Mouse (Mus musculus) forebrain, embryonic 12.5 days (tissue): ENCODE data around the gene Rgl1. TPM values are rescaled to one million over a fixed set of nuclear protein-coding genes. Genes with fewer than 3 reads are reported as not detected.
A peak's percentile ranks its signal among the peaks of the same experiment; 100 is the strongest.

Experiments
- ATAC-seq: fragments of 200-750 bp; cut with Nextera tagmentation; 2 replicates; pipeline ENCODE4 v1.8.0; 2017; ENCODE audit warnings: moderate TSS enrichment; ENCODE audit not compliant: low FRiP score
- H3K27ac ChIP-seq: fragments of 300-500 bp; sonication (generic); 2 replicates; pipeline ENCODE4 v1.5.1; 2016; ENCODE audit warnings: mild to moderate bottlenecking
- H3K27me3 ChIP-seq: fragments of 300-500 bp; sonication (generic); 2 replicates; pipeline ENCODE4 v1.6.1; 2016; ENCODE audit warnings: mild to moderate bottlenecking
- H3K36me3 ChIP-seq: fragments of 300-500 bp; sonication (generic); replicated peaks from 2 replicates; pipeline ENCODE4 v1.6.1; 2016; ENCODE audit warnings: mild to moderate bottlenecking
- H3K4me1 ChIP-seq: fragments of 300-500 bp; sonication (generic); 2 replicates; pipeline ENCODE4 v1.6.1; 2016
- H3K4me2 ChIP-seq: fragments of 300-500 bp; sonication (generic); 2 replicates; pipeline ENCODE4 v1.6.1; 2016; ENCODE audit warnings: mild to moderate bottlenecking, moderate library complexity
- H3K4me3 ChIP-seq: fragments of 300-500 bp; sonication (generic); replicated peaks from 2 replicates; pipeline ENCODE4 v1.5.1; 2016; ENCODE audit warnings: mild to moderate bottlenecking
- H3K9ac ChIP-seq: fragments of 300-500 bp; sonication (generic); 2 replicates; pipeline ENCODE4 v1.6.1; 2016; ENCODE audit warnings: mild to moderate bottlenecking
- H3K9me3 ChIP-seq: fragments of 300-500 bp; sonication (generic); 2 replicates; pipeline ENCODE4 v1.6.1; 2016
- WGBS: fragments of 180-500 bp; shearing (Covaris S2); methylation state at CpG from one replicate; pipeline ENCODE4 v1.1.7; 2016; 5-methylcytosine and 5-hydroxymethylcytosine counted together
- polyA plus RNA-seq: library from polyadenylated mRNA; unstranded; fragments of >200 nt; fragmentation: Nextera tagmentation; extraction: Ambion mirVana; gene quantifications from 2 replicates; pipeline ENCODE4 v1.2.1, GENCODE M21; 2016

Rgl1 gene
- polyA plus RNA-seq, 1 experiment from 2014 or later, result 20.9 TPM

DNA sequence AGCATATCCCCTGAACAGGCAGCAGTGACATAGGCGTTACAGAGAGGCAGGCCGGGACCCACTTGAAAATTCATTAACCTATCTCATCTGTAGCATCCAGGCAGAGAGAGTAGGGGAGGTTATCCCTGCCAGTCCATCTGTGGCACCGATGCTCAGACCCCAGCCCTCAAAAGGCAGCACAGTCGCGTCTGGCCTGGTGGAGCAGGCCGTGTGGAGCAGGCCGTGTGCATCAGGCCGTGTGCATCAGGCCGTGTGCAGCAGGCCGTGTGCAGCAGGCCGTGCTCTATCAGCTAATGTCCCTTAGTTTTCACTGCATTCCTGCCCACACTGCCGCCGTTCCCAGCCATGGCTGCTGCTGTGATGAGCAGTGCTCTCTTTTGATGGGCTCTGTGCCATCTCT is 229.0 kb downstream of the Rgl1 start:
- peaks cover 6% of the 10 kb centered on the region; the same call in 1 of the 2 replicates for H3K4me1 ChIP-seq
- no peak overlapping the region for H3K4me2 ChIP-seq
- H3K27ac ChIP-seq, result no peak overlapping the region
- peaks cover 7% of the 10 kb centered on the region; the same call in 1 of the 2 replicates for H3K36me3 ChIP-seq
- H3K9me3 ChIP-seq, result no peaks in the 10 kb centered on the region
- no peak overlapping the region for H3K4me3 ChIP-seq
- no peak overlapping the region for H3K9ac ChIP-seq
- WGBS, result 82% methylated on average over 13 of the region's 13 CpGs
- ATAC-seq, result no peak
- H3K27me3 ChIP-seq, result no peaks in the 10 kb centered on the region

DNA sequence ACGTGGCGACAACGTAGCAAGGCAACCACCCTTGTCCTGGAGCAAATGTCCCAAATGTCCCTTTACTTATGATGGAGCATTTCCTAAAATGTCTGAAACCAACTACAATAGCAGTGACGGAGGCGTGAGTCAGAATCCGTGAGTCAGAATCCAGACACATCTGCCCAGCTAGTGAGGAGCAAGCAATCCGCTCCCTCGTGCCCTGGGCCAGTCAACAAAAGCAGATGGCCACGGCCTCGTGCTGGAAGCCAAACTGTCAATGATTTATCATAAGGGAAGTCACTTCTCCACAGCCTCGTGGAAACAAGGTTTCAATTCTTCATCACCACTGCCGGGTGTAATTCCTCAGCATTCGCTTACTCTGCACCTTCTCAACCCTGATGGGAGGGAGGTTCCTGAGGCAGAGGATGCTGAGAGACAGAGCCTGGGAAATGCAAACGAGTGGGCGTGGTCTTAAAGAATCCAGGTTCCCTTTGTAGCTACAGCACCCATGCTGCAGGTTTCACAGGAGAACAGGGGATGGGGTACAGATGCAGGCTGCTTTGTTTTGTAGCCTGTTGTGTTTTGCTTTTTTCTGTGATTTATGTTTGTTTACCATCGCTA is 229.6 kb downstream of the Rgl1 start:
- no peak overlapping the region for H3K4me3 ChIP-seq
- peaks cover 7% of the 10 kb centered on the region; the same call in 1 of the 2 replicates for H3K36me3 ChIP-seq
- ATAC-seq, result no peak
- no peak overlapping the region for H3K9ac ChIP-seq
- no peaks in the 10 kb centered on the region for H3K9me3 ChIP-seq
- H3K27ac ChIP-seq, result no peak overlapping the region
- no peak overlapping the region for H3K4me2 ChIP-seq
- H3K27me3 ChIP-seq, result no peaks in the 10 kb centered on the region
- WGBS, result 58% methylated on average over 16 of the region's 16 CpGs
- H3K4me1 ChIP-seq, result peaks cover 6% of the 10 kb centered on the region; the same call in 1 of the 2 replicates

DNA sequence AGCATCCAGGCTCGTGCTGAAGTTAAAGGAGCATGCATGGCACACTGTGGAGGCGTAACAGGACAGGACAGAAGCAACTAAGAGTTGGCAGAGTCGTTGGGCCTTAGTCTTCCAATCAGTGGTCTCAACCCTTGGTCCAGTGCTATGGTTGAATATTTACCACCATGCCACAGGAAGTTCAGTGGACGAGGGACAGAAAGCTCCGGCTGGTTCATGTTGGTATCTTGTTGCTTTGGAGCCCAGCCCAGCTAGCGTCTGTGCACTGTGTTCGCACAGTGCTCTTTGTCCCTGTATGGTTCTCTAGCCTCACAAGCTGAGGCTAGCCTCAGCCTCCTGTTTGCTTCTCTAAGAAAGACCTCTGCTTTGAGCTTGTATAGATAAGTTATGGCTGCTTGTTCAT is 231.6 kb downstream of the Rgl1 start:
- ATAC-seq, result no peak
- Histone ChIP-seq H3K27ac (no peak overlapping the region), H3K9ac (no peak overlapping the region), H3K36me3 (peaks cover 7% of the 10 kb centered on the region; the same call in 1 of the 2 replicates), H3K4me2 (no peak overlapping the region), H3K9me3 (no peaks in the 10 kb centered on the region), H3K27me3 (no peaks in the 10 kb centered on the region), H3K4me3 (no peak overlapping the region), H3K4me1 (peaks cover 6% of the 10 kb centered on the region; the same call in 1 of the 2 replicates)
- WGBS, result 90% methylated on average over 7 of the region's 7 CpGs

DNA sequence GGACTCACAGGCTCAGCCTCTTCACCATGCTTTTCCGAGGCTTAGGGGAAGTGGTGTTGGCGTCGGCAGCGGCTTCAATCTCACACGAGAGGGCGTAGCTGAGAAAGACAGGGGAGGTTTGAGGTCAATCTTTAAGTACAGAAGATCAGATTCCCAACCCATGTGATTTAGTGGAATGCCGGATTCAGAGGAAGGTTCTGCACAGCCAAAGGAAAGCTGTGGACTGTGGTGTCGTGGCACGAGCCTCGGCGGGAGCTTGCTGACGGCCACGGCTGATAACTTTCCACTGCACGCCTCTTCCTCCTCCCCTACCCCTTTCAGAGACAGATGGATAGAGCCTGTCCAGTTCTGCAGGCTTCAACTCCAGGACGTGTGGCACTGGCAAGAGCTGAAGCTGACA is 234.7 kb downstream of the Rgl1 start:
- no peaks in the 10 kb centered on the region for H3K27me3 ChIP-seq
- H3K9ac ChIP-seq, result no peak overlapping the region
- peaks cover 7% of the 10 kb centered on the region; the same call in 1 of the 2 replicates for H3K36me3 ChIP-seq
- H3K9me3 ChIP-seq, result no peaks in the 10 kb centered on the region
- no peak overlapping the region for H3K4me2 ChIP-seq
- H3K27ac ChIP-seq, result no peak overlapping the region
- peaks cover 6% of the 10 kb centered on the region; the same call in 1 of the 2 replicates for H3K4me1 ChIP-seq
- H3K4me3 ChIP-seq, result no peak overlapping the region
- WGBS, result 74% methylated on average over 15 of the region's 15 CpGs
- no peak for ATAC-seq

DNA sequence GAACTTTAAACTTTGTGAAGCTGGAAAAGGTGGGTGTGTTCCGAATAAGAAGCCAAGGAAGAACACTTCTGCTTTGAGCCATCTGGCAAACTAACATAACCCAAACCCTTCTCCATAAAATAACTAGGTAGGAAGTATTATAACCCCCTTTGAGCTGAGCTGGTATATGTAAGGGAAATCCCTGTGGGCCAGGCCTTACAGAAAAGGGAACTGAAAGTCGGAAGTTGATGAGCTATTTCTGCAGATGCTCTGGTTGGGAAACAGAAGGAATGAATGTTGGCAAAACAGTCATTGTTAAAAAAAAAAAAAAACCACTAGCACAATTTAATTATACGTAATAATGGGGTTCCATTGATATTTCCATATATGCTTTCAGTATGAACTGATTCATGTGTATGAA is 237.4 kb downstream of the Rgl1 start:
- no peaks in the 10 kb centered on the region for H3K27me3 ChIP-seq
- H3K36me3 ChIP-seq, result peaks cover 7% of the 10 kb centered on the region; the same call in 1 of the 2 replicates
- no peak overlapping the region for H3K9ac ChIP-seq
- peaks cover 8% of the 10 kb centered on the region; the same call in 1 of the 2 replicates for H3K4me1 ChIP-seq
- H3K27ac ChIP-seq, result no peak overlapping the region
- H3K4me3 ChIP-seq, result no peak overlapping the region
- no peaks in the 10 kb centered on the region for H3K9me3 ChIP-seq
- WGBS, result 90% methylated on average over 3 of the region's 3 CpGs
- H3K4me2 ChIP-seq, result no peak overlapping the region
- ATAC-seq, result no peak

DNA sequence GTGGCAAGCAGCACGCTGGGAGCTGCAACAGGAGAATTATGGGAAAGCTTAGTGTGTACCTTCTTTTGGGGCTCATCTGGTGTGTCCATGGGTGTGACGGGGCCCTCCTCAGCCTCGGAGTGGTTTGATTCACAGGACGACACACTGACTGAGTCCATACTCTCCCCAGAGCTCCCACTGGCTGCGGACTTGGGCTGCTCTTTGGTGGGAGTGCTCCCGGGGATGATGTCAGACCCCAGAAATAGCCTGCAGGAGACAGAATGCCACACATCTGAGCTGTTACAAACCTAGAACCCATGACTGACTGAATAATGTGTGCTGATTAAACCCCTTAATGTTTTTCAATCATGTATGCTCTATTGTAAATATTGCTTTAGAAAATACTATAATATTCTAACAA is 237.9 kb downstream of the Rgl1 start:
- H3K27me3 ChIP-seq, result no peaks in the 10 kb centered on the region
- 81% methylated on average over 6 of the region's 6 CpGs for WGBS
- H3K27ac ChIP-seq, result no peak overlapping the region
- H3K9ac ChIP-seq, result no peak overlapping the region
- ATAC-seq, result no peak
- H3K4me2 ChIP-seq, result no peak overlapping the region
- no peaks in the 10 kb centered on the region for H3K9me3 ChIP-seq
- H3K4me1 ChIP-seq, result peaks cover 8% of the 10 kb centered on the region; the same call in 1 of the 2 replicates
- no peak overlapping the region for H3K4me3 ChIP-seq
- H3K36me3 ChIP-seq, result peaks cover 7% of the 10 kb centered on the region; the same call in 1 of the 2 replicates

DNA sequence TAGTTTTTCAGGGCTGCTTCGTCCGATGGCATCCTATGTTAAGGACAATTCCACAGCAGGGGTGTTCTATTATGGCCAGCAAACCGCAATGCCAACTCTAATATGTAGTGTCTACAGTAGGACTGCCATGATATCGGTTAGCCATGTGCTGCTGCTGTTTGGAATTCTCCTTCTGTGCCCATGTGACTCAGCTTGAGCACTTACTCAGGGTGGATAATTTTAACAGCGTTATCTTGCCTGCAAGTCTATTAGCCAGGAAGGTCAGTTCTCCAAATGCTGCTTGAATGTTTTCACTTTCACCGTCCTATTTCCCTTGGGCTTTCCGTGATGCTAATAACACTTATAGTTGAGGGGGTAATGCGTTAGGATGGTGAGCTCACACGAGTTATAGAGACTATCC is 240.0 kb downstream of the Rgl1 start:
- no peak for ATAC-seq
- WGBS, result 78% methylated on average over 9 of the region's 9 CpGs

DNA sequence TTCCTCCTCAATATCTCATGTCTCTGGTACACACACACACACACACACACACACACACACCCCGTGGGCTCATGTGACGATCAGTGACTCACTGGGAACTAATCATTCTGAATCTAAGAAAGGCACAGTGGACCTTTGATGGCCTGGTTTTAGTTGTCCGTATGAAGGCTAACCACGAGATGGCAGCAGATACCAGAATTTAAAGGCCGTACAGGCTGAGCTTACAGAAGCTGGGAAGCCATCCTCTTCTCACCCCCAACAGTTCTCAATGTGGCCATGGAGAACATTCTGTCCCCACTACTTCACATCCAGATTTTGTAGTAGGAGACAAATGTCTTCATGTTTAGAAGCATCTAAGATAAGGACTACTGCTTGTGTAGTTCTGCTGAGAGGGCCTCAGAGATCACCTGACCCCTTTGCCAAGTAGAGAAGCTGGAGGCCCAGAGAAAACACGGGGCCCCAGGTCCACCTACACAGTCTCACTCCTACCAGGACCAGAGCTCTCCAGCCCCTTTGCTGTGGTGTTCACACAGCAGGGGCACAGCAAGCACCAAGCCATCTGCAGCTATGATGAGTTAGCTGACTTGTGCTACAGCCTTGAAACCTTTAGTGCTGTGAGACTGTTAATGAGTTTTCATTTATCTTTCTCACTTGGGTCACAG is 241.0 kb downstream of the Rgl1 start:
- Histone ChIP-seq H3K36me3 (peaks cover 3% of the 10 kb centered on the region; the same call in 1 of the 2 replicates), H3K9ac (no peak overlapping the region), H3K4me1 (0 out of 2 replicates have a peak, but pooled peaks cover 2% of the 10 kb centered on the region), H3K27ac (0 out of 2 replicates have a peak overlapping the region, but pooled peaks have one; percentile 19), H3K9me3 (no peaks in the 10 kb centered on the region), H3K4me2 (no peak overlapping the region), H3K27me3 (no peaks in the 10 kb centered on the region), H3K4me3 (no peak overlapping the region)
- ATAC-seq, result peak; percentile 74
- WGBS, result 26% methylated on average over 6 of the region's 6 CpGs

More for the DNA sequence above, 240.0 kb downstream of the Rgl1 start:
- Histone ChIP-seq H3K4me3 (no peak overlapping the region), H3K27me3 (no peaks in the 10 kb centered on the region), H3K27ac (no peak overlapping the region), H3K9ac (no peak overlapping the region), H3K4me2 (no peak overlapping the region), H3K36me3 (peaks cover 7% of the 10 kb centered on the region; the same call in 1 of the 2 replicates), H3K4me1 (0 out of 2 replicates have a peak, but pooled peaks cover 2% of the 10 kb centered on the region), H3K9me3 (no peaks in the 10 kb centered on the region)

DNA sequence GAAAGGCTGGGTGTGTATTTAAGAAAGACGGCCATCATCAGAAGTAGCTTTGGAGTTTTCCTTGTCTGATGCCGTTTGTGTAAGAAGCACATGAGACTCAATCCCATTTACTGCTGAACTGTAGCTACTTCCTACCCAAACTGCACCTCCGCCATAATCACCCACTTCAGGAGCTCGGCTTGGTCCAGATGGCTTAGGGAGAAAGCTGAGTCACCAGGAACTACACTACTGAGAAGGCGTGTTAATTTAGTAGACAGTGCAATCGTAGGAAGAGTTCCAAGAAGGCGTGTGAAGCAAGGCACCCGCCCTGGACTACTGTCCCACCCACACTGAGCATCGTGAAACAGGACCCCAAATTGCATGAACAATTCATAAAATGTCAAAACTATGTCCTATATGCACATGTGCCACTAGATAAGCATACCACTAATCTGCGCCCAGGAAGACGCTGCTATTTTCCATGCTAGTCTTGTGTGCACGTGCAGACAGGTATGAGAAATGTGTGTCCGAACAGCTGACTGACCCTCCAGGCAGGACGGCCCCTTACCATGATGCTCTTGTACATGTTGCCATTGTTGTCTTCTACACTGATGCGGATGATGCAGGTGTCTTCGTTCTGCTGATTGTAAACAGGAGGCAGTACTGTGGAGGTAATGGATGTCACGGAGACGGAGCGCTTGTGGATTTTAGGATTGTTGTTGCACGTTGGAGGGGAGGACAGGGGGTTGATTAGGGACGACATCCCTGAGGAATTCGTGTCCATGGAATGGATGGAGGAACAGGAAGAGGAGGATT is 241.9 kb downstream of the Rgl1 start:
- H3K27me3 ChIP-seq, result no peaks in the 10 kb centered on the region
- H3K4me2 ChIP-seq, result no peak overlapping the region
- H3K9ac ChIP-seq, result no peak overlapping the region
- 88% methylated on average over 22 of the region's 22 CpGs for WGBS
- H3K4me3 ChIP-seq, result no peak overlapping the region
- H3K9me3 ChIP-seq, result no peaks in the 10 kb centered on the region
- H3K4me1 ChIP-seq, result 0 out of 2 replicates have a peak, but pooled peaks cover 2% of the 10 kb centered on the region
- H3K27ac ChIP-seq, result no peak overlapping the region
- 0 out of 2 replicates have a peak, but pooled peaks have one; percentile 25 for ATAC-seq
- peaks cover 3% of the 10 kb centered on the region; the same call in 1 of the 2 replicates for H3K36me3 ChIP-seq

DNA sequence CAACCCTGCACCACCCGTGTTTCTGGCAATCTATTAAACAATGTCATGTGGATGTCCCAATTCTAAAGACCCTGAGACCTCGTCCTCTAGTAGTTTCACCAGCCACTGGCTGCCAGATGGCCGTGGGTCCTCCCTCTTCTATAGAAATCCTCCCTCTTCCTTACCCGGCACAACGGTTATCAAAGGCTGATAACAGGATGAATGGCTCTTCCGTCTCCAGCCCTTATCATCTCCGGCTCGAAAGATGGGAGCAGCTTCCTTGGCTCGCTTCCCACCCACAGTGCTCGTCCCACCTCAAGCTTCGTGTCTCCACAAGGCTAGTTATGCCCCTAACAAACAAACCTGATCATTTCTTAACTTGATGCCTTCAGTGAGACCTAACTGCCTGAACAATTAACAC is 242.9 kb downstream of the Rgl1 start:
- H3K36me3 ChIP-seq, result peaks cover 6% of the 10 kb centered on the region; the same call in 1 of the 2 replicates
- H3K27ac ChIP-seq, result no peak overlapping the region
- no peaks in the 10 kb centered on the region for H3K9me3 ChIP-seq
- no peak overlapping the region for H3K9ac ChIP-seq
- H3K4me2 ChIP-seq, result no peak overlapping the region
- H3K4me3 ChIP-seq, result no peak overlapping the region
- WGBS, result 87% methylated on average over 11 of the region's 11 CpGs
- H3K27me3 ChIP-seq, result no peaks in the 10 kb centered on the region
- 0 out of 2 replicates have a peak, but pooled peaks cover 2% of the 10 kb centered on the region for H3K4me1 ChIP-seq
- no peak for ATAC-seq

DNA sequence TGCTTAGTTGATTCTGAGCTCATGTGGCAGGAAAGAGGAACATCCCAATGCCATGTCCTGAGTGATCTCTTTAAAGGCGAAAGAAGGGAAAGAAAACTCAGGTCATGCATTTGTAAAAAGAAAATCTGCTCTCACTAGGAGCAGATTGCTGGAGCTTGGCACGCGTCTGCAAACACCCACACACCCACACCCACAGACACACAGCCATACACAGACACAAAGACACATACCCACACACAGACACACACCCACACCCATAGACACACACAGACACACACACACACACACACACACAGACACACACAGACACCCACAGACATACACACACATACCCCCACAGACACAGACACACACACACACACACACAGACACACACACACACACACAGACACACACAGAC is 243.9 kb downstream of the Rgl1 start:
- WGBS, result 87% methylated on average over 3 of the region's 3 CpGs
- Histone ChIP-seq H3K4me2 (no peak overlapping the region), H3K36me3 (peaks cover 7% of the 10 kb centered on the region; the same call in 1 of the 2 replicates), H3K4me3 (no peak overlapping the region), H3K9me3 (no peaks in the 10 kb centered on the region), H3K4me1 (0 out of 2 replicates have a peak, but pooled peaks cover 2% of the 10 kb centered on the region), H3K9ac (no peak overlapping the region), H3K27me3 (no peaks in the 10 kb centered on the region), H3K27ac (no peak overlapping the region)
- no peak for ATAC-seq
